Mouse (Mus musculus): Measurements from ENCODE around the gene Cnnm1. TPM values are rescaled to one million over a fixed set of nuclear protein-coding genes. Genes with fewer than 3 reads are reported as not detected.

The Cnnm1 gene
- polyA plus RNA-seq, 1 experiment from 2014 or later, result 0.20 TPM

DNA sequence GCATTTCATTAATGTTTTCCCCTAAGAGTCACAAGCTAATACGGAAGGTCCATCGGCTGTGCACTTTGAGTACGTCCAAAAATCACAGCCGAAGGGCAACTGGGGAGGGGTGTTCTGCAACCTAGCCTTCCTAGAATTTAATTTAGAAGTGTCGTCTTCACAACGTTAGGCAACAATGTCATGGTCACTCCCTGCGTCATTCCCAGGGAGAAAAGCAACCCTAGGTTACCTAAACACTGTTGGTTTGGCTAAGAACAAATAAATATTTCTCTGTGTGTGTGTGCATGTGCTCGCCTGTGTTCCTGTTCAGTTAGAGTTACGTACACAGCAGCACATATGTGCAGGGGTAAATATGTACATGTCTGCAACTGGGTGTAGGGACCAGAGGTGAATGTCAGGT, 85.8 kb downstream of the Cnnm1 start:
- ATAC-seq (replicated peaks; ENCODE audit: insufficient number of reproducible peaks, low FRiP score, low TSS enrichment), result no peak
- Histone ChIP-seq H3K27me3 (ENCODE audit: control insufficient read depth, insufficient read depth, low read length) (no peaks in the 10 kb centered on the region), H3K4me3 (ENCODE audit: low read depth, low read length) (no peak overlapping the region), H3K36me3 (ENCODE audit: control insufficient read depth, insufficient read depth, low read length) (no peaks in the 10 kb centered on the region), H3K9me3 (replicated peaks; ENCODE audit: control insufficient read depth, low read length) (no peaks in the 10 kb centered on the region), H3K27ac (ENCODE audit: low read depth, low read length) (no peak overlapping the region), H3K4me1 (ENCODE audit: control insufficient read depth, insufficient read depth, low read length) (peaks cover 10% of the 10 kb centered on the region), H3K9ac (ENCODE audit: low read depth, low read length) (no peak overlapping the region), H3K4me2 (no peak overlapping the region)
- WGBS (ENCODE audit: insufficient replicate concordance), result 89% methylated on average over 9 of the region's 9 CpGs

DNA sequence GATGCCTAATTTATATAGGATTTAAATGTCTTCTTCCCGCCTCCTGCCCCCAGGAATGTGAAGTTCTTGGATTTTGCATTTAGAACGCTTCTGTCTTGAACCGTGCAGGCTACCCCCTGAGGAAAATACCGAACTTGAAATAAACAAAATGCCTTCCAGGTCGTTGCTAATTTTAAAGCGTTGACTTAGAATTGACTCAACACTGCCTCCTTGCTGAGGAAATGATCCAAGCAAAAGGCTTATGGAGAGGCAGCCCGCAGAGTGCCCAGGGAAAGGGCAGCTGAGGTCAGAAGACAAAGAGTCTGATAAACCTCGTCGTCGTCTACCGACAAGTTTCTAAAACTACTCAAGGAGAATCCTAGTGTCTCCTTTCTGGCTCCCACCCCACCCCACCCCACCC, 86.9 kb downstream of the Cnnm1 start:
- Histone ChIP-seq H3K4me3 (ENCODE audit: low read depth, low read length) (no peak overlapping the region), H3K27ac (ENCODE audit: low read depth, low read length) (no peak overlapping the region), H3K4me1 (ENCODE audit: control insufficient read depth, insufficient read depth, low read length) (0 out of 2 replicates have a peak, but pooled peaks cover 6% of the 10 kb centered on the region), H3K36me3 (ENCODE audit: control insufficient read depth, insufficient read depth, low read length) (no peaks in the 10 kb centered on the region), H3K27me3 (ENCODE audit: control insufficient read depth, insufficient read depth, low read length) (no peaks in the 10 kb centered on the region), H3K9ac (ENCODE audit: low read depth, low read length) (no peak overlapping the region), H3K9me3 (replicated peaks; ENCODE audit: control insufficient read depth, low read length) (no peaks in the 10 kb centered on the region), H3K4me2 (no peak overlapping the region)
- no peak for ATAC-seq (replicated peaks; ENCODE audit: insufficient number of reproducible peaks, low FRiP score, low TSS enrichment)
- 13% methylated on average over 11 of the region's 11 CpGs for WGBS (ENCODE audit: insufficient replicate concordance)

DNA sequence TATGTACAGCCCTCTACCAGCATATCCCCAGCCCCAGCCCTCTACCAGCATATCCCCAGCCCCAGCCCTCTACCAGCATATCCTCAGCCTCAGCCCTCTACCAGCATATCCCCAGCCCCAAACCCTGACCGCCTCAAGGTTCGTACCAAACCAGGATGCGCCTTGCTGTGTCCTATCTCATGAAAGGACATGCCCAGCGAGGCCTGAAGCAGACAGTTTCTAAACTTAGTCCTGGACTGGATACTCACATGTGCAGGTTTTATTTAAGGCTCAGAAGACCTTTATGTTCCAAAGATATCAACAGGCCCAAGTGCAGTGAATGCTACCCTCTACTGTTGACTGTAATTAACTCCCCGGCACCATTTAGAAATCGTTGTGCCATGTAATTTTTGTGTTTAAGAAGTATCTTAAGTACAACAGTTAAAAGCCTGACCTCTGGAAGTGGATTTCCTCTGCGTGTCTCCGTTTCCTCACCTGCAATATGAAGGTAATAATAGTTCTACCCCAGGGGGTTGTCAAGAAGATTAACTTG, 87.9 kb downstream of the Cnnm1 start:
- ATAC-seq (replicated peaks; ENCODE audit: insufficient number of reproducible peaks, low FRiP score, low TSS enrichment), result no peak
- 77% methylated on average over 8 of the region's 8 CpGs for WGBS (ENCODE audit: insufficient replicate concordance)
- Histone ChIP-seq H3K27ac (ENCODE audit: low read depth, low read length) (no peak overlapping the region), H3K4me3 (ENCODE audit: low read depth, low read length) (no peak overlapping the region), H3K27me3 (ENCODE audit: control insufficient read depth, insufficient read depth, low read length) (no peaks in the 10 kb centered on the region), H3K9ac (ENCODE audit: low read depth, low read length) (no peak overlapping the region), H3K9me3 (replicated peaks; ENCODE audit: control insufficient read depth, low read length) (no peaks in the 10 kb centered on the region), H3K4me2 (no peak overlapping the region), H3K36me3 (ENCODE audit: control insufficient read depth, insufficient read depth, low read length) (no peaks in the 10 kb centered on the region), H3K4me1 (ENCODE audit: control insufficient read depth, insufficient read depth, low read length) (0 out of 2 replicates have a peak, but pooled peaks cover 6% of the 10 kb centered on the region)

DNA sequence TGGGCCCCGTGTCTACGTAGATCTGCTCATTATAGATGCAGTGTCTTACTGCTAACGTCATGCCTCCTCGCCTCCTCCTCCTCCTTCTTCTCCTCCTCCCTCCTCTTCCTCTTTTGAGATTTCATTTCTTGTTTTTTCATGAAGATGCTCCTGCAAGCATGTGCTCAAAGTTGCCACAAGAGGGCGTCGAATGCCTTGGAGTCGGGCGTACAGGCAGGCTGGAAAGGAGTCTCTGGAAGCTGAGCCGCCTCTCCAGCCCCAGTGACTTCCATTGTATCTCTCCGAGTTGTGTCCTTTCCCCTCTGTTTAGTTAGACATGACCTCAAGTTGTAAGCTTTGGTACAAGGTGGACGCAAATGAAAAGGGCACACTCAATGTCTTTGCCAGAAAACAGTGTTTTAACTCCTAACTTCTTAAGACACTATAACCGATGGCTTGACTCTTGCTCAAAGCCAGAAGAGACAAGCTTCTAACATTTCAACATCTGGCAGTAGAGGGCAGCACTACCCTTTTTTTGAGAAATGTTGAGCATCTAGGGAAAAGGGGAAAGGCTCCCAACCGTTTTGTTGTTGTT, 90.0 kb downstream of the Cnnm1 start:
- Histone ChIP-seq H3K4me1 (ENCODE audit: control insufficient read depth, insufficient read depth, low read length) (0 out of 2 replicates have a peak, but pooled peaks cover 3% of the 10 kb centered on the region), H3K4me3 (ENCODE audit: low read depth, low read length) (peak overlapping the region; percentile 23; the same call in 1 of the 2 replicates), H3K27me3 (ENCODE audit: control insufficient read depth, insufficient read depth, low read length) (no peaks in the 10 kb centered on the region), H3K27ac (ENCODE audit: low read depth, low read length) (no peak overlapping the region), H3K4me2 (peak overlapping the region; percentile 56), H3K9ac (ENCODE audit: low read depth, low read length) (no peak overlapping the region), H3K9me3 (replicated peaks; ENCODE audit: control insufficient read depth, low read length) (no peaks in the 10 kb centered on the region), H3K36me3 (ENCODE audit: control insufficient read depth, insufficient read depth, low read length) (no peaks in the 10 kb centered on the region)
- peak; percentile 57; the same call in 1 of the 2 replicates for ATAC-seq (replicated peaks; ENCODE audit: insufficient number of reproducible peaks, low FRiP score, low TSS enrichment)
- WGBS (ENCODE audit: insufficient replicate concordance), result under 1% methylated on average over 13 of the region's 13 CpGs

DNA sequence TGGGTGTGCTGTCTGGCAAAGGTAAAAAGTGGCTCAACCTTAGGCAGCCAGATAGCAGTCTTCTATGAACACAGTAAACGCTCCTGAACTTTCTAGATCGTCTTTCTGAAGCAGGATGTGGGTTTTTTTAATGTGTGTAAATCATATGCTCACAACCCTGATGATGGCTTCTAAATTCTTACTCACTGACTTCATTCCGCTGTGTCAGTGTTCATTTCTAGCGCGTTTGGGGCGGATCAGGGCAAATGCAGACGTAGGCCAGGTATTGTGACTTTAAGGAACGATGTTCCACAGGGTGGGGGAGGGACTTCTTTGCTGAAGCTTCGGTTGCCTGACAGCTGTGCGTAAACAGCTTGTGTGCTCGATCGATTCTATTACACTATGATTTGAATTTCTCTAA, 90.7 kb downstream of the Cnnm1 start:
- no peak overlapping the region for H3K9ac ChIP-seq (ENCODE audit: low read depth, low read length)
- no peaks in the 10 kb centered on the region for H3K27me3 ChIP-seq (ENCODE audit: control insufficient read depth, insufficient read depth, low read length)

DNA sequence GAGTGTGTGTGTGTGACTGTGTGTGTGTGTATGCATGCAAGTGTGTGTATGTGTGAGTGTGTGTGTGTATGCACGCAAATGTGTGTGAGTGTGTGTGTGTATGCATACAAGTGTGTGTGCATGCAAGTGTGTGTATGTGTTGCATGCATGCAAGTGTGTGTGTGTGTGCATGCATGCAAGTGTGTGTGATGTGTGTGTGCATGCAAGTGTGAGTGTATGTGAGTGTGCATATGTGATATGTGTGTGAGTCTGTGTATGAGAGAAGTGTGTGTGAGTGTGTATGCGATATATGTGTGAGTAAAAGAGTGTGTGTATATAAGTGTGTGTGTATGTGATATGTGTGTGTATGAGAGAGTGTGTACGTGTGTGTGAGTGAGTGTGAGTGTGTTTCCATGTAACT, 95.1 kb downstream of the Cnnm1 start:
- WGBS (ENCODE audit: insufficient replicate concordance), result 89% methylated on average over 3 of the region's 3 CpGs
- no peak overlapping the region for H3K27ac ChIP-seq (ENCODE audit: low read depth, low read length)
- no peaks in the 10 kb centered on the region for H3K9me3 ChIP-seq (replicated peaks; ENCODE audit: control insufficient read depth, low read length)
- H3K27me3 ChIP-seq (ENCODE audit: control insufficient read depth, insufficient read depth, low read length), result no peaks in the 10 kb centered on the region
- H3K4me1 ChIP-seq (ENCODE audit: control insufficient read depth, insufficient read depth, low read length), result no peaks in the 10 kb centered on the region
- H3K36me3 ChIP-seq (ENCODE audit: control insufficient read depth, insufficient read depth, low read length), result no peaks in the 10 kb centered on the region
- H3K4me3 ChIP-seq (ENCODE audit: low read depth, low read length), result no peak overlapping the region
- no peak for ATAC-seq (replicated peaks; ENCODE audit: insufficient number of reproducible peaks, low FRiP score, low TSS enrichment)
- no peak overlapping the region for H3K4me2 ChIP-seq
- H3K9ac ChIP-seq (ENCODE audit: low read depth, low read length), result no peak overlapping the region

More for the DNA sequence above, 90.7 kb downstream of the Cnnm1 start:
- ATAC-seq (replicated peaks; ENCODE audit: insufficient number of reproducible peaks, low FRiP score, low TSS enrichment), result no peak
- WGBS (ENCODE audit: insufficient replicate concordance), result 38% methylated on average over 12 of the region's 12 CpGs
- Histone ChIP-seq H3K4me3 (ENCODE audit: low read depth, low read length) (no peak overlapping the region), H3K4me1 (ENCODE audit: control insufficient read depth, insufficient read depth, low read length) (no peaks in the 10 kb centered on the region), H3K9me3 (replicated peaks; ENCODE audit: control insufficient read depth, low read length) (no peaks in the 10 kb centered on the region), H3K4me2 (no peak overlapping the region), H3K36me3 (ENCODE audit: control insufficient read depth, insufficient read depth, low read length) (no peaks in the 10 kb centered on the region), H3K27ac (ENCODE audit: low read depth, low read length) (no peak overlapping the region)

DNA sequence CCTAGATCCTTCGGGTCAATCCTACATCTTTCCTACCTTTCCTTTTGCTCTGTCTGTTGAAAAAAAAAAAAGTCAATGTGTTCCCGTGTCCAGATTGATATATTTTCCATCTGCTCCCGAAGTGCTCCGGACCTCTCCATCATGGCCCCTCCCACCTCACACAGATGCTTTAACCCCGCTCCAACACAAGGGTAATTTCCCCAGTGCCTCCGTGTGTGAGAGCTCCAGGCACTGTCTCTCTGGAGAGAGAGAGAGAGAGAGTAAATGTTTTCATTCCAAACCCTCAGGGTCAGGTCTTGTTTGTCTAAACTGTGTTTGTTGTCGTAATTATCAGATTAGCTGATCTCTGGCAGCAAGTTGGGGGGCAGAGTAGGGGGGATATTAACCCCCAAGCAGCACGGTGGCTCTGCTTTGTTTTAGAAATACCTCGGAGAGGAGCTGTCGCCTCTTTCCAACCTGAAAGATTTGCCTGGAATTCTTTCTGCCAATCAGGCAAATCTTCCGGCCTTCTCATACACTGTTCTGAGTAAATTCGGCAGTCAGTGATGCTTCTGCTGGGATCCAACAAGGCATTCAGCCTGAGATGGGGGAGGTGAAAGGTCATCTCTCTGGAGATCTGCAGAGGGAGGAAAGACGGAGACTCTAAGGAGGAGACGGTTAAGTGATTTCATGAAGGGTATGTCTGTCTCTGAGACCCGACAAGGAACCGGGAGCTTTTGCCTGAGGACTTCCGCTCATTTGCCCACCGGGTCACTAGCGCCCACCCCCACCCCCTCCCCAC, 106.3 kb downstream of the Cnnm1 start:
- peak overlapping the region; percentile 23 for H3K4me2 ChIP-seq
- no peak overlapping the region for H3K9ac ChIP-seq (ENCODE audit: low read depth, low read length)
- no peak for ATAC-seq (replicated peaks; ENCODE audit: insufficient number of reproducible peaks, low FRiP score, low TSS enrichment)
- H3K27me3 ChIP-seq (ENCODE audit: control insufficient read depth, insufficient read depth, low read length), result peaks cover 16% of the 10 kb centered on the region
- WGBS (ENCODE audit: insufficient replicate concordance), result 13% methylated on average over 19 of the region's 19 CpGs
- no peaks in the 10 kb centered on the region; the same call in 1 of the 2 replicates for H3K4me1 ChIP-seq (ENCODE audit: control insufficient read depth, insufficient read depth, low read length)
- no peak overlapping the region for H3K4me3 ChIP-seq (ENCODE audit: low read depth, low read length)
- H3K27ac ChIP-seq (ENCODE audit: low read depth, low read length), result no peak overlapping the region
- no peaks in the 10 kb centered on the region for H3K9me3 ChIP-seq (replicated peaks; ENCODE audit: control insufficient read depth, low read length)
- no peaks in the 10 kb centered on the region for H3K36me3 ChIP-seq (ENCODE audit: control insufficient read depth, insufficient read depth, low read length)

Data from heart, embryonic 11.5 days (tissue).